Mouse (Mus musculus): Measurements from ENCODE around the gene Slc25a47.

- TF ChIP-seq CTCF (IDR thresholded peaks at IDR 0.05; ENCODE audit: borderline replicate concordance, control insufficient read depth, extremely low read depth, insufficient read depth, low read length, poor library complexity) (no peak), POLR2A (IDR thresholded peaks at IDR 0.05; ENCODE audit: control insufficient read depth, extremely low read depth, insufficient read depth, low read length, poor library complexity) (no peak)
Measured at GRCm38 (mm10) chr12:108865007-108865494, 29.2 kb downstream of the Slc25a47 start.

Measured in thymus, adult 2 months (tissue).